Mouse (Mus musculus) olfactory bulb, adult 2 months (tissue): ENCODE measurements at regions not wholly inside any gene's neighbourhood (a gene's known extent, or its start where the extent isn't known, plus 50 kb on each side); places are given as distances from the start of the nearest gene placed in this dataset.

Source experiments
- CTCF ChIP-seq: fragments of 200-500 bp; IDR thresholded peaks from 2 replicates; pipeline ENCODE4 v1.5.1; 2012; ENCODE audit warnings: low read depth, mild to moderate bottlenecking, low read length, moderate library complexity; ENCODE audit not compliant: insufficient read depth
- POLR2A ChIP-seq: fragments of 200-500 bp; IDR thresholded peaks from 2 replicates; pipeline ENCODE4 v1.6.1; 2012; ENCODE audit warnings: mild to moderate bottlenecking, low read depth, low read length, moderate library complexity; ENCODE audit not compliant: insufficient read depth

GRCm38 (mm10) chr13:101508331-101508730 lies 259.7 kb downstream of the Pik3r1 start:
- TF ChIP-seq CTCF, result no peak
- TF ChIP-seq POLR2A, result no peak
